Mouse (Mus musculus) cerebellum, adult 11-12 months (tissue): ENCODE data around the gene Unc13d.
A peak's percentile ranks its signal among the peaks of the same experiment; 100 is the strongest.
"Not testable (repeated sequence)": the region's sequence is repeated elsewhere in the genome, so short reads cannot be mapped to it uniquely, and the experiment has no call there.

Experiments
- DNase-seq: peaks from one replicate; pipeline ENCODE4 v3.0.0; 2022

The Unc13d gene

DNA sequence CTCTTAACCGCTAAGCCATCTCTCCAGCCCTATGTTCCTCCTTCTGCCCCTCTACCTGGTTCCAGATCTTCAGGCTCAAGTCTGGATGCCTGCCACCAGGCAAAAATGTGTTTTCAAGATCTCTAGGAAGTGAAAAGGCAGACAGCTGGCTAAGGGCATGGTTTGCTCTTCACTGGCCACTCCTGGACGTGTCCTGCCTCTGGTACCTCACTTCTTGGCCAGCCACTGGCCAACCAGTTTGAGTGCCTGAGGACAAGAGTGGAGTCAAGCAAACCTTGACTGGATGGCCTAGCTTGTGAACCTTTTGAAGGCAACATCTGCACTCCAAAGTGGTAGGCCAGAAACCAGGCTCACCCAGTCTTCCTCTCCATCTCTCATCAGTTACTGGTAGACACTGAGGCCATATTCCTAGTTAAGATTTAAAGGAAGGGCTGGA, 57.8 kb downstream of the Unc13d start:
- DNase-seq = peak; percentile 45

DNA sequence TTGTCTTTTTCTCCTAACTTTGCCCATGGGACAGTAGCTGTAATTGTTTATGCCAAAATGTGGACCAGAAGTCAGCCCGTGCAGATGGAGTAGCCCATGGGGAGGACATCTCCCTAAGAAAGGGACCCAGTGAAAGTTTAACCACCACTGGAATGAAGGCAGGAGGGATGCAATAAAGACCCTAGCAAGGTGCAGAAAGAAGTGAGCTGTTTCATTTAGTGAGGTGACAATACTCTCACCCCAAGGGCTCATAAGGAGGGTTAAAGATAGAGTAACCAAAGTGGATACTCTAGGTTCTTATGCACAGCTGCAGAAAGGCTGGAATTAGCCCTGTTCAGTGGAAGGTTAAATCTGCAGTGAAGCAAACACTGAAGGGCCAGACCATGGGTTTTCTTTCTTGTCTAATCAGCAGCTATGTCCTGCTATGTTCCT, 58.4 kb downstream of the Unc13d start:
- DNase-seq = no peak

DNA sequence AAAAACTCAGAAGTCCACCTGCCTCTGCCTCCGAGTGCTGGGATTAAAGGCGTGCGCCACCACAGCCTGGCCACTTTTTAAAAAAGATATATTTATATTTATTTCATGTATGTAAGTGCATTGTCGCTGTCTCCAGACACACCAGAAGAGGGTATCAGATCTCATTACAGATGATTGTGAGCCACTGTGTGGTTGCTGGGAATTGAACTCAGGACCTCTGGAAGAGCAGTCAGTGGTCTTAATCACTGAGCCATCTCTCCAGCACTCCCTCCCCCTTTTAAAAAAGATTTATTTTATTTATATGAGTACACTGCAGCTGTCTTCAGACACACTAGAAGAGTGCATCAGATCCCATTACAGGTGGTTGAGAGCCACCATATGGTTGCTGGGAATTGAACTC, 58.9 kb downstream of the Unc13d start:
- DNase-seq = not testable (repeated sequence)

DNA sequence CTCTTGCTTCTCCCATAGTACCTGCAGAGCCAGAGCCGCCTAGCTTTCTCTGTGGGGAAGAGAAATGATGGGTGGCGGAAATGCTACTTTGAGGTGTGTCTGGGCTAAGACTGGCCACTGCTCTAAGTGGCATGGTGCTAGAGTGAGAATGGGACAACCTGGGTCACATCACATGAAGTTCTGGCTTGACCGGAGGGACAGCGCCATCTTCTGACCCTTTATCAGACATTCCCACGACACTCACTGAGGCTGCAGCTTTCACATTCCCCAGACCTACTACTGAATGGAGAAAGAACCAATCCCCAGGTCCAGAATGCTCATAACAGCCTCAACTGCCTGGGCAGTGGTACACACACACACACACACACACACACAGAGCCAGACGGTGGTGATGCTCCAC, 59.7 kb downstream of the Unc13d start:
- DNase-seq = peak; percentile 58

DNA sequence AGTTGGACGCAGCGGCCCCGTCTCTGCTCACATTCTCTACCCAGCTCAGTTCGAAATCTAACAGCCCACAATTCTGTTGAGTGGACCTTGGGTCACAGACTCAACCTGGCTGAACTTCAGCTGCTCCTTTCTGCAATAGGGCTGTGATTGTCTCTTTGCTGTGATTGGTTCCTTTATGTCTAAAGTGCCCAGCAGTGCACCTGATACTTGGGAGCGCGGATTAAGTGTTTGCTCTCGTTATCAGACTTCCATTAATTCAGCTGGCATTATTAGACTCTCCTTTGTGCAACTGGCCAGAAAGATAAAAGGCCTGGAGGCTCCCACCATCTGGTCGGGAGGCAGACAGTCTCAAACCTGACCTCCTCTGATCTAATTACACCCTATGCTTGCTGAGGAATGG, 62.9 kb downstream of the Unc13d start:
- no peak for DNase-seq

DNA sequence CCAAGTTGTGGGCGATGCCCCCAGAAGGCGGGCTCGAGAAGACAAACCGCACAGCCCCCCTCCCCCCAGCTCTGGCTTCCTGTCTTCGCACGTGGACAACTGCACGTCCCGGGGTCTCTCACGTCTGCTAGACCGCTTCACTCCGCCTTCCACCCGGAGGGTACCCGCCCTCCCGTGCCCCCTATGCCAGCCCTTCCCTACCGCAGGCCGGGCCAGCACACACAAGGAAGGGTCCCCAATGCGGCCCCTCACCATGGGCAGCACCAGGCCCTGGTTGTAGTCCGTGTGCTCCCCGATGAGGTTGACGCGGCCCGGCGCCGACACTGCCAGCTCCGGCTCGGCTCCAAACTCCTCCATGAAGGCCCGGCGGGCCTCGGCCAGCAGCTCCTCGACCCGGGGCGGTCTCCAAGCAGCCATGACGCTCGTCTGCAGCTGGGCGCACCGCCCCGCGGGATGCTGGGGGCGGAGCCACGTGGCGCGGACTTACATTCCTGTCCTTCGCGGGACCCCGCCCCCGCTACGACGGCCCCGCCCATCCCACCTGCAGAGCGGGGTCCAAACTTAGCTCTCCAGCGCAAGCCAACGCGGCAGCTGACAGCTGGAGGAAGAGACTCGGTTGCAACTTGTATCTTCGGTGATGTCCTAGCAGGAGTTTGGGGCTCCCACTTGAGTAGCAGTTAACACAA, 65.4 kb downstream of the Unc13d start, which contains the start of gene Galk1:
Gene Galk1 (minus strand): TSS at position 458 of the 686 bp plus-strand sequence.
- peak; percentile 81 for DNase-seq
